Mouse (Mus musculus) liver, adult 2 months (tissue): ENCODE results near the gene Sumf1.

Source experiments
- CTCF ChIP-seq: fragments of 200-500 bp; IDR thresholded peaks from 2 replicates; pipeline ENCODE4 v1.5.1; 2011; ENCODE audit warnings: low read depth, low read length, control low read depth
- POLR2A ChIP-seq: fragments of 200-500 bp; IDR thresholded peaks from 2 replicates; pipeline ENCODE4 v1.6.1; 2011; ENCODE audit warnings: low read length, control low read depth; ENCODE audit not compliant: insufficient read depth; ENCODE audit errors: extremely low read depth

GRCm38 (mm10) chr6:108145941-108146588, 39.3 kb downstream of the Sumf1 start:
- no peak for TF ChIP-seq CTCF
- no peak for TF ChIP-seq POLR2A
